Comparison of ENCODE assay signal across 8 mouse cellular contexts in the genomic region with DNA sequence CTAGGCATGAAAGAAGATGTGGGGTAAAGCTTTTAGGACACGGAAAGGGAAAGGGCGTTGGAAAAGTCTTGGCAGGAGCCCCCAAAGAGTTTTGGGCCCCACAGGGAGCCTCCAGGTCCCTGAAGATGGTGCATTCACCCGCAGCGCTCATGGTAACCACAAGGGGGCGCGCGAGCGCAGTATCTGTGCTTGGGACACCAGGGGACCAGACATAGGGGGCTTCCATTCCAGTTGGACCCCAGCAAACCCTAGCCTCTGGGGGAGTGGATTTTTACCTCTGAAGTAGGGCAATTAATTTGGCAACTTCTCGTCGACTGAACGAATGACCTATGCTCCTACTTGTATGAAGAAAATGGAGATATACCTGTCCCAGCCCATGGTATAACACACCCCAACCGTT.
DNase-seq lines count a peak whose midpoint lies in the region; ATAC-seq and TF ChIP-seq lines count a peak whose summit lies in the region.
"Had no signal": no experiment of that assay in that cellular context is flagged by ENCODE, and none has a peak within 500 bp of the region (broad histone marks: within the 10 kb centered on the region; RNA-seq: fewer than 3 reads in every experiment).

No protein-coding gene starts in this region.

- no peaks in the 10 kb centered on the region for H3K4me1 ChIP-seq in MEL (ENCODE audit: control insufficient read depth in 1 of 2, insufficient read depth in 2 of 2, low read length in 2 of 2)
- no peaks in the 10 kb centered on the region for H3K4me1 ChIP-seq in embryonic facial prominence, embryonic 10.5 days
- H3K4me1 ChIP-seq: limb, embryonic 15.5 days had no signal

- H3K4me3 ChIP-seq in MEL (ENCODE audit: control insufficient read depth in 1 of 2, insufficient read depth in 1 of 2, low read depth in 2 of 2, low read length in 2 of 2) = no peak overlapping the region
- no peak overlapping the region for H3K4me3 ChIP-seq in embryonic facial prominence, embryonic 10.5 days
- H3K4me3 ChIP-seq: limb, embryonic 15.5 days had no signal

- no peaks in the 10 kb centered on the region for H3K79me2 ChIP-seq in MEL (ENCODE audit: control insufficient read depth, insufficient read depth, low read length, poor library complexity)

- 17% methylated on average over 12 of the region's 12 CpGs for WGBS in embryonic facial prominence, embryonic 10.5 days

- H3K9ac ChIP-seq in MEL (ENCODE audit: control insufficient read depth, low read depth, low read length, poor library complexity, severe bottlenecking) = no peak overlapping the region
- H3K9ac ChIP-seq: limb, embryonic 15.5 days had no signal

- peak; percentile 58 for TF ChIP-seq RAD21 in MEL (IDR thresholded peaks at IDR 0.05; ENCODE audit: low read depth, low read length)

- TF ChIP-seq EP300 in MEL (IDR thresholded peaks at IDR 0.05; ENCODE audit: low read depth in 1 of 2, low read length in 2 of 2) = no peak

- no peaks in the 10 kb centered on the region for H3K9me3 ChIP-seq in MEL (replicated peaks; ENCODE audit: insufficient read depth, low read length)
- no peaks in the 10 kb centered on the region for H3K9me3 ChIP-seq in embryonic facial prominence, embryonic 10.5 days
- H3K9me3 ChIP-seq: limb, embryonic 15.5 days had no signal

- peaks cover 7 to 8% of the 10 kb centered on the region in 2 experiments for H3K27me3 ChIP-seq in MEL (ENCODE audit: control insufficient read depth in 1 of 2, insufficient read depth in 2 of 2, low read length in 2 of 2)
- peaks cover 8% of the 10 kb centered on the region; the same call in 1 of the 2 replicates for H3K27me3 ChIP-seq in embryonic facial prominence, embryonic 10.5 days (replicated peaks; ENCODE audit: low read depth, poor library complexity, severe bottlenecking)
- H3K27me3 ChIP-seq: limb, embryonic 15.5 days had no signal

- no peaks in the 10 kb centered on the region for H3K36me3 ChIP-seq in MEL (ENCODE audit: control insufficient read depth in 1 of 2, insufficient read depth in 2 of 2, low read length in 2 of 2)
- no peaks in the 10 kb centered on the region for H3K36me3 ChIP-seq in embryonic facial prominence, embryonic 10.5 days (replicated peaks)
- H3K36me3 ChIP-seq: limb, embryonic 15.5 days had no signal

- TF ChIP-seq POLR2A in MEL (IDR thresholded peaks at IDR 0.05; ENCODE audit: control insufficient read depth in 1 of 2, insufficient read depth in 1 of 2, low read depth in 1 of 2, low read length in 2 of 2, poor library complexity in 1 of 2) = no peak

- peak; percentile 87 for ATAC-seq in megakaryocyte progenitor cell, adult 5-6 weeks (replicated peaks; ENCODE audit: poor library complexity)

- H3K27ac ChIP-seq in MEL (ENCODE audit: control insufficient read depth, low read depth, low read length) = no peak overlapping the region
- no peak overlapping the region for H3K27ac ChIP-seq in embryonic facial prominence, embryonic 10.5 days (replicated peaks)
- H3K27ac ChIP-seq: limb, embryonic 15.5 days had no signal

- DNase-seq in MEL (ENCODE audit: low read depth, low spot score) = peak; percentile 56
- peak; percentile 81 to 86 for DNase-seq in adrenal gland, postnatal 36 days
- peak; percentile 82 for DNase-seq in embryonic facial prominence, embryonic 10.5 days (ENCODE audit: low spot score)
- peak; percentile 80 to 83 for DNase-seq in heart, postnatal 14 days
- DNase-seq in layer of hippocampus, postnatal 14 days (ENCODE audit: low spot score in 2 of 2) = peak; percentile 62 to 76
- DNase-seq in spleen, adult 18-20 months = peak; percentile 15 to 67

- intact Hi-C loops in heart, postnatal 14 days (cut with DNase I) = loop anchor here (1.0 to 5.0 kb wide), 2 partner anchors 75 to 417 kb away; no protein-coding TSS in a partner anchor

- peak; percentile 85 to 97 (median 88) for TF ChIP-seq CTCF in MEL (IDR thresholded peaks at IDR 0.05 in 2 of 3, conservative IDR thresholded peaks at IDR 0.05 in 1 of 3; ENCODE audit: control insufficient read depth in 1 of 3, insufficient read depth in 1 of 3, low read depth in 2 of 3, low read length in 3 of 3, poor library complexity in 1 of 3, severe bottlenecking in 1 of 3)

TF ChIP-seq in MEL, 35 proteins besides CTCF, POLR2A, EP300 and RAD21:
- peak; percentile 49; the same call in 1 of the 2 replicates for TF ChIP-seq ZC3H11A (IDR thresholded peaks at IDR 0.05; ENCODE audit: low read depth, low read length)
- TF ChIP-seq SMC3 (IDR thresholded peaks at IDR 0.05; ENCODE audit: low read depth, low read length) = peak; percentile 85
- TF ChIP-seq MAFK (IDR thresholded peaks at IDR 0.05; ENCODE audit: borderline replicate concordance, low read depth, low read length) = no peak
